Mouse (Mus musculus): ENCODE measurements at regions not wholly inside any gene's neighbourhood (a gene's known extent, or its start where the extent isn't known, plus 50 kb on each side); places are given as distances from the start of the nearest gene placed in this dataset.

GRCm38 (mm10) chr13:35079685-35080084, 52.8 kb upstream of the Eci2 start:
- CTCF ChIA-PET, result no interaction called here

- CTCF ChIA-PET, result interaction anchor here (0.6 kb wide), 1 partner anchor 15 kb away, joined by 7 read pairs; no protein-coding TSS in a partner anchor
Observed at GRCm38 (mm10) chr13:35085386-35085785, 58.5 kb upstream of the Eci2 start.

GRCm38 (mm10) chr13:35087246-35088040, 60.5 kb upstream of the Eci2 start:
- CTCF ChIA-PET, result no interaction called here

- CTCF ChIA-PET, result interaction anchor here (0.5 kb wide), 1 partner anchor 601 kb away, joined by 5 read pairs; no protein-coding TSS in a partner anchor
Observed at GRCm38 (mm10) chr13:35091155-35091554, 64.3 kb upstream of the Eci2 start.

GRCm38 (mm10) chr13:35119782-35120181, 92.9 kb upstream of the Eci2 start:
- CTCF ChIA-PET, result no interaction called here

GRCm38 (mm10) chr13:35129475-35129874, 102.6 kb upstream of the Eci2 start:
- CTCF ChIA-PET, result no interaction called here

GRCm38 (mm10) chr13:35131272-35132185, 104.6 kb upstream of the Eci2 start:
- CTCF ChIA-PET, result no interaction called here

GRCm38 (mm10) chr13:35151629-35152028, 124.7 kb upstream of the Eci2 start:
- CTCF ChIA-PET, result no interaction called here

- CTCF ChIA-PET, result no interaction called here
Observed at GRCm38 (mm10) chr13:35159456-35159855, 132.6 kb upstream of the Eci2 start.

- CTCF ChIA-PET, result no interaction called here
Observed at GRCm38 (mm10) chr13:35160767-35161166, 133.9 kb upstream of the Eci2 start.

- CTCF ChIA-PET, result no interaction called here
Observed at GRCm38 (mm10) chr13:35166080-35166479, 139.2 kb upstream of the Eci2 start.

- CTCF ChIA-PET, result no interaction called here
Observed at GRCm38 (mm10) chr13:35166831-35167541, 140.1 kb upstream of the Eci2 start.

GRCm38 (mm10) chr13:35171562-35172254, 144.8 kb upstream of the Eci2 start:
- CTCF ChIA-PET, result no interaction called here

- CTCF ChIA-PET, result no interaction called here
Observed at GRCm38 (mm10) chr13:35173522-35173921, 146.6 kb upstream of the Eci2 start.

GRCm38 (mm10) chr13:35175587-35175986, 148.7 kb upstream of the Eci2 start:
- CTCF ChIA-PET, result no interaction called here

GRCm38 (mm10) chr13:35177305-35177704, 150.4 kb upstream of the Eci2 start:
- CTCF ChIA-PET, result no interaction called here

- CTCF ChIA-PET, result interaction anchor here (0.6 kb wide), 1 partner anchor 49 kb away, joined by 4 read pairs; no protein-coding TSS in a partner anchor
Observed at GRCm38 (mm10) chr13:35189028-35189711, 162.3 kb upstream of the Eci2 start.

GRCm38 (mm10) chr13:35202069-35202468, 175.2 kb upstream of the Eci2 start:
- CTCF ChIA-PET, result no interaction called here

- CTCF ChIA-PET, result no interaction called here
Observed at GRCm38 (mm10) chr13:35208319-35208718, 181.4 kb upstream of the Eci2 start.

- CTCF ChIA-PET, result no interaction called here
Observed at GRCm38 (mm10) chr13:35209551-35209950, 182.7 kb upstream of the Eci2 start.

- CTCF ChIA-PET, result no interaction called here
Observed at GRCm38 (mm10) chr13:35211834-35212233, 184.9 kb upstream of the Eci2 start.
